ENCODE assay signal across 8 mouse cellular contexts in the genomic region with DNA sequence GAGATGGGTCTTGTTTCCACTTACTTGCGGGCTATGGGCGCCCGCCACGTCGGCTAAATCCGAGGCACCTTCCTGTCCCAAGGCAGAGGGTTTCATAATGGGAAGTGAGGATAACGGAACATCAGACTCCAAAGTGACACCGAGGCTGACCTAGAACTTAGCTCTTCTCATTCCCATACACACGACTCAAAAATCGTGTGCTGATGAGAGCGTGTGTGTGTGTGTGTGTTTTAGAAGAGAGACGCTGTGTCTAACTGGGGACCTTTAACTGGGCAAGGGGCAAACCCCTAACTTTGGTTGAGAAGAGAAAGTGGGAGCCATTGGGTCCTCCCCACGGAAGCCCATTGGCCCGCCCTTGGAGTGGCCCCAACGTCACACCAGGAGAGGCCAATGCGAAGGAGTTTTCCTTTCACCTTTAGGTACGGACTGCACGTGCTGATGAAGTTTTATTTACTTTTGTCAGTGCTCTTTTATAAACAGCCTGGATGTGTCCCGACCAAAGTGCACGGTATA. TPM values are rescaled to one million over a fixed set of nuclear protein-coding genes. Genes with fewer than 3 reads are reported as not detected.
DNase-seq lines count a peak whose midpoint lies in the region; ATAC-seq and TF ChIP-seq lines count a peak whose summit lies in the region.

No protein-coding gene starts in this region.

- H3K9ac ChIP-seq in heart, adult 2 months (ENCODE audit: low read depth, low read length) = peak overlapping the region; percentile 95
- peak overlapping the region; percentile 89 for H3K9ac ChIP-seq in liver, embryonic 11.5 days (ENCODE audit: low read depth, low read length)
- peak overlapping the region; percentile 92 for H3K9ac ChIP-seq in stomach, embryonic 14.5 days (replicated peaks; ENCODE audit: low read depth, low read length)

- peak overlapping the region; percentile 97 for H3K4me3 ChIP-seq in heart, adult 2 months
- H3K4me3 ChIP-seq in liver, embryonic 11.5 days (ENCODE audit: low read depth, low read length) = peak overlapping the region; percentile 94
- peak overlapping the region; percentile 77 for H3K4me3 ChIP-seq in stomach, embryonic 14.5 days (ENCODE audit: low read depth, low read length)

- peak overlapping the region; percentile 63 for H3K4me2 ChIP-seq in liver, embryonic 11.5 days
- peak overlapping the region; percentile 70 for H3K4me2 ChIP-seq in stomach, embryonic 14.5 days (replicated peaks; ENCODE audit: low read depth, low read length)

- intact Hi-C loops in heart, adult 2 months (cut with DNase I) = loop anchor here (5.0 kb wide), 2 partner anchors 110 to 145 kb away; a partner anchor contains a TSS

- peaks cover 1% of the 10 kb centered on the region for H3K79me2 ChIP-seq in heart, adult 2 months (replicated peaks; ENCODE audit: control insufficient read depth, insufficient read depth, low read length)

- peaks cover 17% of the 10 kb centered on the region for H3K36me3 ChIP-seq in heart, adult 2 months (ENCODE audit: control insufficient read depth, insufficient read depth, low read length)
- H3K36me3 ChIP-seq in liver, embryonic 11.5 days (ENCODE audit: control insufficient read depth, insufficient read depth, low read length) = peaks cover 3% of the 10 kb centered on the region; the same call in 1 of the 2 replicates
- peaks cover 6% of the 10 kb centered on the region for H3K36me3 ChIP-seq in stomach, embryonic 14.5 days (ENCODE audit: control insufficient read depth, insufficient read depth, low read length)

- no peak; the same call in 1 of the 2 replicates for TF ChIP-seq POLR2A in heart, adult 2 months (IDR thresholded peaks at IDR 0.05; ENCODE audit: insufficient read depth, low read depth, low read length)

- TF ChIP-seq EP300 in heart, adult 2 months (IDR thresholded peaks at IDR 0.05; ENCODE audit: insufficient read depth, low read depth, low read length) = 0 out of 2 replicates have a peak, but pooled peaks have one; percentile 5

- no peak for TF ChIP-seq CTCF in heart, adult 2 months (IDR thresholded peaks at IDR 0.05)

- WGBS in heart, adult 2 months = under 1% methylated on average over 20 of the region's 20 CpGs
- 1% methylated on average over 20 of the region's 20 CpGs for WGBS in liver, embryonic 11.5 days
- WGBS in stomach, embryonic 14.5 days = under 1% methylated on average over 20 of the region's 20 CpGs

- peak; percentile 71 for ATAC-seq in liver, embryonic 11.5 days (replicated peaks; ENCODE audit: low FRiP score)
- peak; percentile 70 for ATAC-seq in monocyte, adult 5-6 weeks (replicated peaks; ENCODE audit: insufficient number of reproducible peaks, low FRiP score, low TSS enrichment, poor library complexity, severe bottlenecking)
- peak; percentile 59 for ATAC-seq in stomach, embryonic 14.5 days (ENCODE audit: insufficient number of reproducible peaks, insufficient read depth, low FRiP score, low read depth)

- H3K9me3 ChIP-seq in liver, embryonic 11.5 days (ENCODE audit: control insufficient read depth, low read length) = no peaks in the 10 kb centered on the region
- no peaks in the 10 kb centered on the region for H3K9me3 ChIP-seq in stomach, embryonic 14.5 days (ENCODE audit: control insufficient read depth, low read depth, low read length)

- peak overlapping the region; percentile 94 for H3K27ac ChIP-seq in heart, adult 2 months
- H3K27ac ChIP-seq in liver, embryonic 11.5 days (ENCODE audit: low read depth, low read length) = peak overlapping the region; percentile 76
- peak overlapping the region; percentile 79; the same call in 1 of the 2 replicates for H3K27ac ChIP-seq in stomach, embryonic 14.5 days (ENCODE audit: low read length)

- peaks cover 10% of the 10 kb centered on the region for H3K4me1 ChIP-seq in heart, adult 2 months (ENCODE audit: control insufficient read depth, insufficient read depth, low read length)
- peaks cover 16% of the 10 kb centered on the region for H3K4me1 ChIP-seq in liver, embryonic 11.5 days (replicated peaks; ENCODE audit: control insufficient read depth, insufficient read depth, low read length)
- peaks cover 8% of the 10 kb centered on the region; the same call in 1 of the 2 replicates for H3K4me1 ChIP-seq in stomach, embryonic 14.5 days (ENCODE audit: control insufficient read depth, insufficient read depth, low read length)

- peak; percentile 69 for DNase-seq in 3134 (ENCODE audit: extremely low read depth, insufficient read length, low spot score)
- peak; percentile 90 for DNase-seq in adipocyte (ENCODE audit: low spot score)
- peak; percentile 73 for DNase-seq in embryo, embryonic 11 days
- DNase-seq in heart, adult 2 months = peak; percentile 70 to 75
- DNase-seq in kidney, adult 18-20 months = peak; percentile 67
- peak; percentile 65 for DNase-seq in liver, embryonic 11.5 days (ENCODE audit: low spot score)

- H3K27me3 ChIP-seq in heart, adult 2 months (ENCODE audit: control insufficient read depth, insufficient read depth, low read length) = no peaks in the 10 kb centered on the region
- H3K27me3 ChIP-seq in liver, embryonic 11.5 days (replicated peaks; ENCODE audit: control insufficient read depth, insufficient read depth, low read length) = no peaks in the 10 kb centered on the region
- H3K27me3 ChIP-seq in stomach, embryonic 14.5 days (ENCODE audit: control insufficient read depth, insufficient read depth, low read length) = no peaks in the 10 kb centered on the region

RNA-seq across cellular contexts. Expression of a gene that starts 0.7 kb away (rescaled TPM):
- total RNA-seq in heart, adult 2 months (2021) = 1 to 10 TPM; 2.6 to 2.7 TPM
- polyA plus RNA-seq in heart, adult 2 months (2012; rRNA removed) = 1.1 and 1.2 TPM in 2 replicates
- 4.9 and 5.2 TPM in 2 replicates for polyA plus RNA-seq in liver, embryonic 11.5 days (2014; fragmentation: Nextera tagmentation; extraction: Ambion mirVana)
- total RNA-seq in monocyte, adult 5-6 weeks (2017) = 25.9 to 65.8 TPM (median 30.8 TPM) in 3 replicates
- 6.5 and 7.2 TPM in 2 replicates for polyA plus RNA-seq in stomach, embryonic 14.5 days (2014; fragmentation: Nextera tagmentation; extraction: Ambion mirVana)

RNA-seq across cellular contexts. Expression of a gene that starts 0.8 kb away (rescaled TPM):
- 10 to 100 TPM; 41.8 to 51.6 TPM for total RNA-seq in heart, adult 2 months (2021)
- 35.2 and 51.5 TPM in 2 replicates for polyA plus RNA-seq in heart, adult 2 months (2012; rRNA removed)
- 28.6 and 28.8 TPM in 2 replicates for polyA plus RNA-seq in liver, embryonic 11.5 days (2014; fragmentation: Nextera tagmentation; extraction: Ambion mirVana)
- total RNA-seq in monocyte, adult 5-6 weeks (2017) = 47.9 to 94.7 TPM (median 60.3 TPM) in 3 replicates
- 53.8 and 54.9 TPM in 2 replicates for polyA plus RNA-seq in stomach, embryonic 14.5 days (2014; fragmentation: Nextera tagmentation; extraction: Ambion mirVana)

RNA-seq across cellular contexts. Expression of a gene that starts 4.5 kb away (rescaled TPM):
- total RNA-seq in heart, adult 2 months (2021) = 1 to 10 TPM; 8.9 to 9.1 TPM
- 7.3 and 13.1 TPM in 2 replicates for polyA plus RNA-seq in heart, adult 2 months (2012; rRNA removed)
- 43.9 and 51.2 TPM in 2 replicates for polyA plus RNA-seq in liver, embryonic 11.5 days (2014; fragmentation: Nextera tagmentation; extraction: Ambion mirVana)
- total RNA-seq in monocyte, adult 5-6 weeks (2017) = 23.6 to 34.3 TPM (median 27.9 TPM) in 3 replicates
- 36.8 and 41.7 TPM in 2 replicates for polyA plus RNA-seq in stomach, embryonic 14.5 days (2014; fragmentation: Nextera tagmentation; extraction: Ambion mirVana)

RNA-seq across cellular contexts. Expression of a gene that starts 58.3 kb away (rescaled TPM):
- total RNA-seq in heart, adult 2 months (2021) = not detected
- polyA plus RNA-seq in heart, adult 2 months (2012; rRNA removed) = 0.16 TPM in 1 of 2 replicates, not detected in the other
- 0.48 and 1.2 TPM in 2 replicates for polyA plus RNA-seq in liver, embryonic 11.5 days (2014; fragmentation: Nextera tagmentation; extraction: Ambion mirVana)
- total RNA-seq in monocyte, adult 5-6 weeks (2017) = not detected in 3 replicates
- polyA plus RNA-seq in stomach, embryonic 14.5 days (2014; fragmentation: Nextera tagmentation; extraction: Ambion mirVana) = 20.7 and 27.3 TPM in 2 replicates

Comparison
In these comparisons a context has a peak if more than half of its experiments do, and no peak if none do; other contexts are left out.
1. Peak in every context shown above with its lines: DNase-seq, ATAC-seq, H3K4me3 ChIP-seq and H3K27ac ChIP-seq.